In the genomic region with DNA sequence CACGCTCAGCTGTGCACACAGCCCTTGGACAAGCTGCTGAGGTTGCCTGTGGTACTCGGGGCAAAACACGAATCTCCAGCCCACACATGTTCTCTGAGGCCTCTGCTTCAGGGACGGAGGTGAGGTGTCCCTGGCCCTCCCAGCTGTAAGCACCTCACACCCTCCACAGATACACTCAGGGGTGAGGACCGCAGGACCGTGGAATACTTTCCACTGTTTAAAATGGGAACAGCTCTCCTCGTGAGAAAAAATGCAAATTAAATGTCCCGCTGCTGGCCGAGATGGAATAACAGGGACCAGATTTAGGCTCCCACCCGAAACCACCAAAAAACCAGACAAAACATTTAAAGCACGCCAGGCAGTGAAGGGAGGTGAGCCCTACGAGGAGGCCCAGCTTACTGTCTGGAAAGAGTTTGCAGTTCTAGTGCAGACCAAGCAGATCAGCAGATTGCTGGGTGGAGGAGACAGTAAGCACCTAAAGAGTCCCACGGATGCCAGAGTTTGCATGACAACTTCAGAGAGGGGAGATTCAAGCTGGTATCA, we compare ENCODE assay signal across 8 mouse cellular contexts. TPM values are rescaled to one million over a fixed set of nuclear protein-coding genes. Genes with fewer than 3 reads are reported as not detected.
DNase-seq lines count a peak whose midpoint lies in the region; ATAC-seq lines count a peak whose summit lies in the region.

No protein-coding gene starts in this region.

- H3K4me1 ChIP-seq in limb, embryonic 15.5 days, result peaks cover 65% of the 10 kb centered on the region

- H3K27ac ChIP-seq in limb, embryonic 15.5 days, result peak overlapping the region; percentile 94

- no peaks in the 10 kb centered on the region for H3K27me3 ChIP-seq in limb, embryonic 15.5 days

- peak overlapping the region; percentile 30; the same call in 1 of the 2 replicates for H3K4me2 ChIP-seq in limb, embryonic 15.5 days

- H3K9ac ChIP-seq in limb, embryonic 15.5 days, result no peak overlapping the region

- peak; percentile 62 for ATAC-seq in frontal cortex, adult (ENCODE audit: low TSS enrichment)
- peak; percentile 7; the same call in 1 of the 2 replicates for ATAC-seq in limb, embryonic 15.5 days (ENCODE audit: insufficient number of reproducible peaks, low FRiP score, low TSS enrichment, low read depth)

- H3K4me3 ChIP-seq in limb, embryonic 15.5 days, result no peak overlapping the region

- no peaks in the 10 kb centered on the region for H3K9me3 ChIP-seq in limb, embryonic 15.5 days

- no peak for DNase-seq in frontal cortex, postnatal 14 days (ENCODE audit: low spot score in 2 of 2)
- DNase-seq in lung, postnatal 10 days, result peak; percentile 22
- DNase-seq in lung, postnatal 36 days, result no peak
- peak; percentile 17 for DNase-seq in telencephalon, adult 2 months (ENCODE audit: low read depth, low spot score)
- no peak for DNase-seq in gastrocnemius, adult 8-10 months (ENCODE audit: low spot score in 2 of 2)
- DNase-seq in adrenal gland, postnatal 14 days, result no peak

- WGBS in limb, embryonic 15.5 days, result 15% methylated on average over 13 of the region's 13 CpGs

- H3K36me3 ChIP-seq in limb, embryonic 15.5 days, result peaks cover 5% of the 10 kb centered on the region; the same call in 1 of the 2 replicates

RNA-seq across cellular contexts. Expression of a gene that starts 19.2 kb away (rescaled TPM):
- 14.5 and 15.7 TPM in 2 replicates for polyA plus RNA-seq in limb, embryonic 15.5 days (2015; fragmentation: Nextera tagmentation; extraction: Ambion mirVana)
- under 1 TPM; 0.44 to 0.54 (median 0.50) TPM for total RNA-seq in gastrocnemius, adult 8-10 months (2022)
- 1.5 and 2.3 TPM in 2 replicates for total RNA-seq in adrenal gland, postnatal 14 days (2021)

Comparison
In these comparisons a context has a peak if more than half of its experiments do, and no peak if none do; other contexts are left out.
1. DNase-seq: peak in lung, postnatal 10 days (single experiment) and telencephalon, adult 2 months (single experiment); none in frontal cortex, postnatal 14 days (0 of 2), lung, postnatal 36 days (single experiment), gastrocnemius, adult 8-10 months (0 of 2) and adrenal gland, postnatal 14 days (single experiment).